Mouse (Mus musculus): ENCODE data around the gene Osbpl9.

Gene Osbpl9

GRCm38 (mm10) chr4:109201582-109202424, at the start of gene Osbpl9:
Osbpl9 (minus strand) TSS chr4:109202272.
- DNase-seq (ENCODE audit: low spot score in 2 of 2), result peak; percentile 98 to 100

GRCm38 (mm10) chr4:109251605-109252004, 49.5 kb upstream of the Osbpl9 start:
- peak; percentile 18 to 56 for DNase-seq (ENCODE audit: low spot score in 2 of 2)

GRCm38 (mm10) chr4:109245016-109245620, 43.0 kb upstream of the Osbpl9 start:
- no peak for DNase-seq (ENCODE audit: low spot score in 2 of 2)

GRCm38 (mm10) chr4:109244506-109244905, 42.4 kb upstream of the Osbpl9 start:
- DNase-seq (ENCODE audit: low spot score in 2 of 2), result no peak

- no peak for DNase-seq (ENCODE audit: low spot score in 2 of 2)
Observed at GRCm38 (mm10) chr4:109241934-109242333, 39.9 kb upstream of the Osbpl9 start.

- no peak for DNase-seq (ENCODE audit: low spot score in 2 of 2)
Observed at GRCm38 (mm10) chr4:109241221-109241620, 39.1 kb upstream of the Osbpl9 start.

GRCm38 (mm10) chr4:109238428-109239268, 36.6 kb upstream of the Osbpl9 start:
- no peak for DNase-seq (ENCODE audit: low spot score in 2 of 2)

GRCm38 (mm10) chr4:109236186-109236879, 34.3 kb upstream of the Osbpl9 start:
- no peak for DNase-seq (ENCODE audit: low spot score in 2 of 2)

- DNase-seq (ENCODE audit: low spot score in 2 of 2), result no peak
Observed at GRCm38 (mm10) chr4:109234806-109235350, 32.8 kb upstream of the Osbpl9 start.

- DNase-seq (ENCODE audit: low spot score in 2 of 2), result no peak
Observed at GRCm38 (mm10) chr4:109234185-109234584, 32.1 kb upstream of the Osbpl9 start, which contains the start of gene Calr4. Calr4 (plus strand) TSS chr4:109234485.

GRCm38 (mm10) chr4:109229766-109230279, 27.8 kb upstream of the Osbpl9 start:
- DNase-seq (ENCODE audit: low spot score in 2 of 2), result no peak

GRCm38 (mm10) chr4:109226071-109226470, 24.0 kb upstream of the Osbpl9 start:
- DNase-seq (ENCODE audit: low spot score in 2 of 2), result no peak

- no peak for DNase-seq (ENCODE audit: low spot score in 2 of 2)
Observed at GRCm38 (mm10) chr4:109225606-109226005, 23.5 kb upstream of the Osbpl9 start.

GRCm38 (mm10) chr4:109224762-109225552, 22.9 kb upstream of the Osbpl9 start:
- DNase-seq (ENCODE audit: low spot score in 2 of 2), result no peak

- no peak for DNase-seq (ENCODE audit: low spot score in 2 of 2)
Observed at GRCm38 (mm10) chr4:109222001-109222400, 19.9 kb upstream of the Osbpl9 start.

GRCm38 (mm10) chr4:109220441-109220940, 18.4 kb upstream of the Osbpl9 start:
- no peak for DNase-seq (ENCODE audit: low spot score in 2 of 2)

GRCm38 (mm10) chr4:109218008-109218407, 15.9 kb upstream of the Osbpl9 start:
- no peak for DNase-seq (ENCODE audit: low spot score in 2 of 2)

- DNase-seq (ENCODE audit: low spot score in 2 of 2), result no peak
Observed at GRCm38 (mm10) chr4:109213986-109214385, 11.9 kb upstream of the Osbpl9 start.

- no peak for DNase-seq (ENCODE audit: low spot score in 2 of 2)
Observed at GRCm38 (mm10) chr4:109210881-109211280, 8.8 kb upstream of the Osbpl9 start.

- DNase-seq (ENCODE audit: low spot score in 2 of 2), result no peak
Observed at GRCm38 (mm10) chr4:109210253-109210652, 8.2 kb upstream of the Osbpl9 start.

All from spleen, postnatal 10 days (tissue).